In genomic region chr3:67583125-67583845, GRCm38 (mm10) we compare ENCODE assay signal across 8 mouse cellular contexts. TPM values are rescaled to one million over a fixed set of nuclear protein-coding genes. Genes with fewer than 3 reads are reported as not detected.
DNase-seq lines count a peak whose midpoint lies in the region; ATAC-seq and TF ChIP-seq lines count a peak whose summit lies in the region.

No protein-coding gene starts in this region.

- H3K9ac ChIP-seq in intestine, embryonic 16.5 days (ENCODE audit: low read depth, low read length) = peak overlapping the region; percentile 89
- H3K9ac ChIP-seq in neural tube, embryonic 12.5 days = peak overlapping the region; percentile 72

- DNase-seq in cerebellum, adult 2 months = no peak
- no peak for DNase-seq in cerebellum, postnatal 36 days
- DNase-seq in spleen, adult 2 months (ENCODE audit: low read depth in 1 of 2, low spot score in 2 of 2) = no peak
- DNase-seq in spleen, postnatal 10 days (ENCODE audit: low spot score in 2 of 2) = no peak
- no peak for DNase-seq in cerebellum, adult 18-20 months
- DNase-seq in right cerebral cortex, adult 18-20 months = no peak

- H3K4me3 ChIP-seq in cerebellum, adult 2 months (replicated peaks; ENCODE audit: insufficient read depth, low read depth, low read length) = peak overlapping the region; percentile 61
- peak overlapping the region; percentile 86 for H3K4me3 ChIP-seq in spleen, adult 2 months (ENCODE audit: extremely low read depth, insufficient read depth, insufficient read length)
- H3K4me3 ChIP-seq in intestine, embryonic 16.5 days (ENCODE audit: low read length) = peak overlapping the region; percentile 97
- peak overlapping the region; percentile 88 for H3K4me3 ChIP-seq in neural tube, embryonic 12.5 days

- H3K27me3 ChIP-seq in cerebellum, adult 2 months (ENCODE audit: control insufficient read depth, insufficient read depth, low read length) = no peaks in the 10 kb centered on the region
- no peaks in the 10 kb centered on the region for H3K27me3 ChIP-seq in spleen, adult 2 months (ENCODE audit: control insufficient read depth, insufficient read depth, low read length)
- no peaks in the 10 kb centered on the region for H3K27me3 ChIP-seq in intestine, embryonic 16.5 days (replicated peaks; ENCODE audit: control insufficient read depth, insufficient read depth, low read length)
- no peaks in the 10 kb centered on the region for H3K27me3 ChIP-seq in neural tube, embryonic 12.5 days (replicated peaks)

- no peaks in the 10 kb centered on the region for H3K9me3 ChIP-seq in intestine, embryonic 16.5 days (ENCODE audit: control insufficient read depth, low read length)
- no peaks in the 10 kb centered on the region for H3K9me3 ChIP-seq in neural tube, embryonic 12.5 days

- H3K4me2 ChIP-seq in intestine, embryonic 16.5 days (ENCODE audit: low read depth, low read length) = peak overlapping the region; percentile 86
- peak overlapping the region; percentile 86 for H3K4me2 ChIP-seq in neural tube, embryonic 12.5 days (replicated peaks)

- no peak overlapping the region for H3K27ac ChIP-seq in cerebellum, adult 2 months (ENCODE audit: insufficient read depth, low read length)
- peak overlapping the region; percentile 14; the same call in 1 of the 2 replicates for H3K27ac ChIP-seq in spleen, adult 2 months (ENCODE audit: insufficient read depth, low read length)
- H3K27ac ChIP-seq in intestine, embryonic 16.5 days (ENCODE audit: low read length) = peak overlapping the region; percentile 76
- no peak overlapping the region for H3K27ac ChIP-seq in neural tube, embryonic 12.5 days

- no peak for TF ChIP-seq POLR2A in cerebellum, adult 2 months (IDR thresholded peaks at IDR 0.05; ENCODE audit: borderline replicate concordance, insufficient read depth, low read length)
- TF ChIP-seq POLR2A in spleen, adult 2 months (IDR thresholded peaks at IDR 0.05; ENCODE audit: low read depth, low read length) = no peak

- no peaks in the 10 kb centered on the region for H3K4me1 ChIP-seq in cerebellum, adult 2 months (ENCODE audit: control insufficient read depth, insufficient read depth, low read length)
- peaks cover 2% of the 10 kb centered on the region; the same call in 1 of the 2 replicates for H3K4me1 ChIP-seq in spleen, adult 2 months (ENCODE audit: control insufficient read depth, insufficient read depth, insufficient read length)
- H3K4me1 ChIP-seq in intestine, embryonic 16.5 days (ENCODE audit: control insufficient read depth, insufficient read depth, low read length) = peaks cover 6% of the 10 kb centered on the region; the same call in 1 of the 2 replicates
- H3K4me1 ChIP-seq in neural tube, embryonic 12.5 days = peaks cover 9% of the 10 kb centered on the region

- ATAC-seq in intestine, embryonic 16.5 days = peak; percentile 30
- ATAC-seq in neural tube, embryonic 12.5 days (ENCODE audit: low FRiP score, low read depth) = peak; percentile 48; the same call in 1 of the 2 replicates

- H3K36me3 ChIP-seq in spleen, adult 2 months (ENCODE audit: control insufficient read depth, insufficient read depth, low read length) = peaks cover 6% of the 10 kb centered on the region
- 0 out of 2 replicates have a peak, but pooled peaks cover 2% of the 10 kb centered on the region for H3K36me3 ChIP-seq in intestine, embryonic 16.5 days (ENCODE audit: control insufficient read depth, insufficient read depth, low read length)
- H3K36me3 ChIP-seq in neural tube, embryonic 12.5 days = peaks cover 8% of the 10 kb centered on the region; the same call in 1 of the 2 replicates

- no peak for TF ChIP-seq CTCF in cerebellum, adult 2 months (IDR thresholded peaks at IDR 0.05; ENCODE audit: borderline replicate concordance, insufficient read depth, low read depth, low read length)
- TF ChIP-seq CTCF in spleen, adult 2 months (IDR thresholded peaks at IDR 0.05; ENCODE audit: extremely low read depth, insufficient read depth, insufficient read length, insufficient replicate concordance) = no peak

- WGBS in cerebellum, adult 2 months = 15% methylated on average over 16 of the region's 16 CpGs
- WGBS in spleen, adult 2 months = 23% methylated on average over 16 of the region's 16 CpGs
- WGBS in intestine, embryonic 16.5 days = 14% methylated on average over 16 of the region's 16 CpGs
- WGBS in neural tube, embryonic 12.5 days = 24% methylated on average over 16 of the region's 16 CpGs

RNA-seq across cellular contexts. Expression of gene Mfsd1, which starts 0.7 kb away (rescaled TPM):
- polyA plus RNA-seq in cerebellum, adult 2 months (2012; rRNA removed) = 21.4 and 23.6 TPM in 2 replicates
- 32.9 and 34.8 TPM in 2 replicates for polyA plus RNA-seq in spleen, adult 2 months (2012; rRNA removed)
- polyA plus RNA-seq in intestine, embryonic 16.5 days (2015; fragmentation: Nextera tagmentation; extraction: Ambion mirVana) = 61.2 and 70.0 TPM in 2 replicates
- 53.5 and 53.9 TPM in 2 replicates for polyA plus RNA-seq in neural tube, embryonic 12.5 days (2016; fragmentation: Nextera tagmentation; extraction: Ambion mirVana)

Comparison
In these comparisons a context has a peak if more than half of its experiments do, and no peak if none do; other contexts are left out.
1. H3K27ac ChIP-seq: peak in spleen, adult 2 months (single experiment) and intestine, embryonic 16.5 days (single experiment); none in cerebellum, adult 2 months (single experiment) and neural tube, embryonic 12.5 days (single experiment).
2. Peak in every context shown above with its lines, with median percentiles within 50 percentile points of each other: H3K4me3 ChIP-seq.